Mouse (Mus musculus) cerebellum, postnatal 25 days (tissue): Measurements from ENCODE around the gene Nadsyn1.

Source experiments
- DNase-seq, 2 experiments: peaks; one replicate each; pipeline ENCODE4 v3.0.0; 2021; ENCODE audit warnings: mixed read lengths in 2 of 2

Gene Nadsyn1

DNA sequence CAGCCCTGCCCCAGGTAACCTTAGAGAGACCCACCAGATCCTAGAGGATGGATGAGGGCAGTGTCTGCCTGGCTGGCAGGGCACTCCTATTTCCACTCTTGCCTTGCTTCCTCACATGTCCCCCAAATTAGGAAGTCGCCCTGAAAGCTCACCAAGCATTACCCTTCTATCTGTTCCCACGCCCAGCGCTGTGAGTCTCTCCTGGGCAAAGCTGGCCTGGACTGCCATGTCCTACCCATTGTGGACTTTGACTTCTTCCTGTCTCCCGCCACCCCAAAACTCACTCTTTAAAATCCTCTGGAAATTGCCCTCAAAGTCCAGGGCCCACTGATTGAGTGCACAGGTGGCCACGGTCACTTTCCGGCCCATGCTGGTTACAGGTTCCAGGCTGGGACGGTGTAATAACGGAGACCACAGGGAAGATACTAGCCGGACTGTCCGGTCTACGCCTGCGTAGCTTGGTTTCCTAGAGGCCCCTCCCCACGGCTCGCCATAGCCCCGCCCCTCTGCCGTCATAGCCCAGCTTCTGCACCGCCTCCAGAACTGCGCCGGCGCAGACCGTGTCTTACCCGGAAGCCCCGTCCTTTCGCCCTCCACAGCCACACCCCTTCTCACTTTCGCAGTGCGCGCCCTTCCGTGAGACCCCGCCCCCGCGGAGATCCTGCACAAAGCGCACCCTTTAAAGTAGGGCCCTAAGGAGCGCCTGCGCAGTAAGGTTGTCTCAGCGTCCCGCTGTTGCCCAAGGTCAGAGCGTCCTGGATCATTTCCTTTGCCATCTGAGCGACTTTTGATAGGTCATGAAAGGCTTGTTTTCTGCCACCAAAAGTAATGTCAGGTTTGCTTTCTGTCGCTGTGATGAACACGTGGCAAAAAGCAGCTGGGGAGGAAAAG lies at the start of gene Nadsyn1, which contains the start of gene Dhcr7:
Nadsyn1 (minus strand) TSS at position 475 of the 891 bp plus-strand sequence.
Dhcr7 (plus strand) TSS at position 771 of the 891 bp plus-strand sequence.
- DNase-seq: peak; percentile 98 to 100

GRCm38 (mm10) chr7:143868874-143869273 lies 46.2 kb upstream of the Nadsyn1 start:
- DNase-seq: no peak

GRCm38 (mm10) chr7:143866538-143866937 lies 43.9 kb upstream of the Nadsyn1 start, which contains the start of gene Gm498:
TSS of gene Gm498 (plus strand) at chr7:143866838.
- no peak for DNase-seq

DNA sequence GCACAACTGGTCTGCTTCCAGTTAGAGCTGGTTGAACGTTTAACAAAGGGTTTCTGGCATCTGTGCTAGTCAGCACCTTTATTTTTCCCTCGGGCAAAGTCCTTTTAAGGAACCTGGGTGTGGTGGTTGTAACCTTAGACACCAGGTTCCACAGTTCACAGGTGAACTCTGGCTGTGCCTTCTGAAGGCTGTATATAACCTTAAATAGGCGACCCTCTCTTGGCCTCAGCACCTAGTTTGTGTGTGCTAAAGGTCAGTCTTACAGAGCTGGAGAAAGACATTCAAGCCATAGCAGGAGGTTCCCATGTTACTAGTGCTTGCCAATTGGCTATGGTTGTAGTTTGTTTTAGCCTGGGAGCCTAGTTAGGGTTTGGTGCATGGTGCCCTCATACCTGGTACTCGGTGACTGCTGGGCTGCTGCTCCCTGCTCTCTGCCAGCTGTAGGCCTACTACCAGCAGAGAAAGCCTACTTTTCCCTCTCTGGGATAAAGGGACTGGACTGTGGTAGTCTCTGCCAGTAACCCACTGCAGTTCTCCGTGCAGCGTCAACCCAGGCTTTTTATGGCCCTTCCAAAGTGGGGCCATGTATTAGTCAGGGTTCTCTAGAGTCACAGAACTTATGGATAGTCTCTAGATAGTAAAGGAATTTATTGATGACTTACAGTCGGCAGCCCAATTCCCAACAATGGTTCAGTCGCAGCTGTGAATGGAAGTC lies 26.3 kb upstream of the Nadsyn1 start:
- no peak for DNase-seq

GRCm38 (mm10) chr7:143848127-143848767 lies 25.6 kb upstream of the Nadsyn1 start:
- no peak for DNase-seq

DNA sequence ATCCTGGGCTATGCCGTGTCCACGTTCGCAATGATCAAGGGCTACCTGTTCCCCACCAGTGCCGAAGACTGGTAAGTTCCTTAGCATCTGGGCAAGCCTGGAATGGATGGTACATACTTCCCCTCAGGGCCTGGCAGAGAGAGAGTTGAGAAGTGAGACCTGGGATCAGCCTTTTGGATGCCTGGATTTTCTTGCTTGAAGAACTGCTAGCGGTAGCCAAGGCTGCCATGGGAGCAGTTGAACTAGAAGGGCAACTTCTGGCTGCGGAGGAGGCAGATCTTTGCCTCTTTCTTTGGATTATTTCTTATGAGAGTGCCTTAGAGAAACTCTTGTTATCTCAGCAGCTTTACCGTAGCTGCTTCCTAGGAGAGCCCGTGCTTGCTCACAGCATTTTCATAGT lies 18.7 kb upstream of the Nadsyn1 start:
- no peak for DNase-seq

DNA sequence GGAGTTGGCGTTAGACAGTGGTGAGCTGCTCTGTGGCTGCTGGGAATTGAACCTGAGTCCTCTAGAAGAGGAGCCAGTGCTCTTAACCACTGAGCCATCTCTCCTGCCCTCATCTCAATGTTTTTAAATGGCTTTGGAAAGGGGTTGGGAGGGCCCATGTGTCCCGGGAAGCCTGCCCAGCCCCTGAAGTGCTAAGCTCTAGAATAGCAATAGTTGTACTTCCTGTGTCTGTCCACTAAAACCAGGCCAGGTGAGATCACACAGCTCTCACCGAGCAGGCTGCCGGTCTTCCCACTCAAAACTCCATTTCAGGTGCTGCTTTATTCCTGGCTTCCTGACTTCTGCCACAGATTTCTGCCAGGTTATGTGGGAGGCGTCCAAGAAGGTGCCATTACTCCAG lies 17.5 kb upstream of the Nadsyn1 start:
- DNase-seq: peak; percentile 48 to 68

DNA sequence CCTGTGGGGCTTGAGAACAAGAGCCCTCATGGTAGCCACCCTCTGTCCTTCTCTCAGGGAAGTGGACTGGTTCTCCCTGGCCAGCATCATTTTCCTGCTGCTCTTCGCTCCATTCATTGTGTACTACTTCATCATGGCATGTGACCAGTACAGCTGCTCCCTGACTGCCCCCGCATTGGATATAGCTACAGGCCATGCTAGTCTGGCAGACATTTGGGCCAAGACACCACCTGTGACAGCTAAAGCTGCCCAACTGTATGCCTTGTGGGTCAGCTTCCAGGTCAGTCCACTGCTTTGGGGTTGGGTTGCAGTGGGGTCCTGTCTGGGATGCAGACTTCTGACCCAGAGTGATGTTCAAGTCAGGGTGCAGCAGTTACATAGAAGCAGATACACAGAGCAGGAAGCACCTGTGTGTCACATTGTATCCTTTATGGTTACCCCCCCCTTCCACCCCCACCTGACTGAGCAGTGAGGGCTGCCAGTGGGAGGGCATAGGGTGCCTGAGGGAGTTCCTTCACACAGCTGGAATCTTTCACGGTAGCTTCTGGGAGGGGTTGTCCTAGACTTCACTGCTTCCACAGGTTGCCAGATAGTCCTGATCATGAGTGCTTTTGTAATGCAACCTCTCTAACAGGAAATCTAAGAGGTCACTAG lies 15.2 kb upstream of the Nadsyn1 start:
- DNase-seq: no peak

- DNase-seq: no peak
Observed at GRCm38 (mm10) chr7:143834972-143835371, 12.3 kb upstream of the Nadsyn1 start.

DNA sequence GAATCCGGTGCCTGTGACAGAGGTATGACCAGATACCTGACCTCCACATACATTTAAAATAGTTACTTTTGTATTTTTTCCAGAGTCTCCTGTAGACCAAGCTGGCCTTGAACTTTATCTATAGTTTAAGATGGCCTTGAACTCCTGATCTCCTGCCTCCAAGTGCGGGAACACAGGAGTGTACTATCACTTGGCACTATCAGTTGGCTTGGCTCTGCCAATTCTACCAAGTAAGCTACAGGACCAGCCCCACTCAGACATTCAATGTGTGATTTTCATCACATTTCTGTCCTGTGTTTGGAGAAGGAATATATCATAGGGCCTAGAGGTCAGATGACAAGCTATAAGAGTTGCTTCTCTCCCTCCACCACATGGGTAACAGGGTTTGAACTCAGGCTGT lies 11.7 kb upstream of the Nadsyn1 start:
- DNase-seq: no peak

GRCm38 (mm10) chr7:143833581-143834190 lies 11.0 kb upstream of the Nadsyn1 start:
- DNase-seq: no peak

GRCm38 (mm10) chr7:143832611-143833010 lies 10.0 kb upstream of the Nadsyn1 start:
- no peak for DNase-seq

- DNase-seq: no peak
Observed at GRCm38 (mm10) chr7:143832196-143832595, 9.5 kb upstream of the Nadsyn1 start.

- no peak for DNase-seq
Observed at GRCm38 (mm10) chr7:143830399-143830798, 7.8 kb upstream of the Nadsyn1 start.

DNA sequence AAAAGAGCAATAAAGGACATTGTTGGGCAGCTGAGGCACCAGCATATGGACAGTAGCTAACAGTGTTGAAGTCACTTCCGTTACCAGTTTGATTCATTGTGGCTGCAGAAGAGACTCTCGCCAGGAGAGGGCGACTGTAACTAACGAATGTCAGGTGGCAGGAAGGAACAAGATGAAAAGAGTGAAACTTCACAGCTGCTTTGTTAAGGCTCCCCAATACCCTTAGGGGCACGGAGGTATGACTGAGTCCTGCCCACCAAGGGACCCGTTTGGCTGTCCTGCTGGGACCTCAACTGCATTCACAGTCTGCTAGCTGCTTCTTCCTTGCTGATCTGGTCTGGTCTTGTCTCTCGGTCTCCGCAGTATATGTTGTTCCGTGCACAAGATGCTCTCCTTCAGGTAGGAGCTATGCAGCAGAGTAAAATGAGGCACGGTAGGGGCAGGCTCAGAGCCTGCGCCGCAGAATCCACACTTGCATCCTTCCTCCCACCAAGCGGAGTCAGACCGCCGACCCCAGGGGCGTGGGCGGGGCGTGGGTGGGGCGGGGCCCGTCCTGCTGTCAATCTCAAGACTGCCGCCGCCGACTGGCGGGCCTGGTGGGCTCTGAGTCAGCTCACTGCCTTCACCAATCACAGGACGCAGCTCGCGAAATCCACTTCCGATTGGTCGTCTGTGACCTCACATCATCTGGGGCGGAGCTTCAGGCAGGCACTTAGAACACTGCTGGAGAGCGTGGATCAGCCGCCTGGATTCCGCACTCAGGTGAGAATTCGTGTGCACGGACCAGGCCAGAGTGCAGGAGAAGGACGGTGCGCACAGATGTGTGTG lies 7.1 kb upstream of the Nadsyn1 start:
- DNase-seq: peak; percentile 95 to 96

DNA sequence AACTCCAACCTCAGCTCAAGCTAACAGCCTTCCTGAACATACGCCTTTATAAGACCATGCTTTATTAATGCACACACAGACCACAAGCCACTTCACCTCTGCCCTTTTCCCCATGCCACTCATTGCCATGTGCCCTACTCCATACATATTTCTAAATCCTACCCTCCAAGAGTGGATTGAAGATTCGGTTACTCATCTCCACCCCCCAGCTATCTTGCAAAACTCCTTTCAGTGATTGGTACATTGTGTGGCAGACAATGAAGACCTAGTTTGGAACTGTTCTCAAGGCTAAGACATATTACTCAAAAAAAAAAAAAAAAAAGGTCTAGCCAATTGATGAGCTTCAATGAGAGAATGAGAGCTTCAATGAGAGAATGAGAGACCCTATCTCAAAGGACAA lies 4.3 kb upstream of the Nadsyn1 start:
- DNase-seq: no peak

GRCm38 (mm10) chr7:143823266-143823605 lies 587 bp upstream of the Nadsyn1 start:
- no peak for DNase-seq

- no peak for DNase-seq
Observed at GRCm38 (mm10) chr7:143821241-143821640, 1.4 kb downstream of the Nadsyn1 start.

DNA sequence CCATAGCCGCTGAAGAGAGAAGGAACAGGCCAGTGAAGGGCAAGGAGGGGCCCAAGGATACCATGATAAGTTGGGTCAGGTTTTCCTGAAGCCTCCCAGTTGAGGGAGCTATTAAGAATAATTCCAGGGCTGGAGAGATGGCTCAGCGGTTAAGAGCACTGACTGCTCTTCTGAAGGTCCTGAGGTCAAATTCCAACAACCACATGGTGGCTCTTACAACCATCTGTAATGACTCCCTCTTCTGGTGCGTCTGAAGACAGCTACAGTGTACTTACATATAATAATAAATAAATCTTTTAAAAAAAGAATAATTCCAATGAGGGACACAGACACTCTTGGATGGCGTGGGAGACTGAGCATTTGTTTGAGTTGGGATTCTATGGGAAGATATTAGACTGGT lies 3.4 kb downstream of the Nadsyn1 start:
- no peak for DNase-seq

DNA sequence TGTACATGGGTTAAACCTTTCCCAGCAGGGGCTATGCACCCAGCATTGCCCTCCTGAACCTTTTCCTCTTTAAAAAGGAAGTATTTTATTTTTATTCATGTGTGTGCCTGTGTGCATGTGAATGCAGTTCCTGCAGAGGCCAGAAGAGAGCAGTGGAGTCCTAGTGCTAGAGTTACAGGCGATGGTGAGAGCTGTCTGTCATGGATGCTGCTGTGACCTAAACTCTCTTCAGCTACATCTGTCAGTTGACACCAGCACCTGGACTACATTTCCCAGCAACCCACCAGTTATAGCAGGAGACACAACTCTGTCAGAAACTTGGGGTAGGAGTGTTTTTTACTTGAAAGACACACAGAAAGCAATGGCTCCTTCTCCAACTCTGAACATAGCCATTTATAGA lies 13.7 kb downstream of the Nadsyn1 start:
- no peak for DNase-seq

- no peak for DNase-seq
Observed at GRCm38 (mm10) chr7:143805199-143805624, 17.4 kb downstream of the Nadsyn1 start.
